Mouse (Mus musculus) heart, postnatal 14 days (tissue): ENCODE measurements around the gene Wdfy4. TPM values are rescaled to one million over a fixed set of nuclear protein-coding genes. Genes with fewer than 3 reads are reported as not detected.

Source experiments
- DNase-seq, 2 experiments: peaks; one replicate each; pipeline ENCODE4 v3.0.0; 2021 to 2022
- intact Hi-C: fragments of 180-260 bp; cut with DNase I; formaldehyde crosslinking; loops from one replicate; pipeline ENCODE4 v1.15.1; 2025
- total RNA-seq, 2 experiments: library from RNA; stranded (reverse); gene quantifications; 2 replicates each; pipeline ENCODE4 v1.2.3; 2021

Gene Wdfy4
- total RNA-seq, 2 experiments from 2014 or later: 2.3 to 3.1 TPM

- intact Hi-C loops: no loop called here
Observed at GRCm38 (mm10) chr14:33194241-33194640, 8.9 kb upstream of the Wdfy4 start.

GRCm38 (mm10) chr14:33193762-33194161 is 8.5 kb upstream of the Wdfy4 start:
- DNase-seq: no peak
- intact Hi-C loops: no loop called here

More at GRCm38 (mm10) chr14:33194241-33194640, 8.9 kb upstream of the Wdfy4 start:
- no peak for DNase-seq

DNA sequence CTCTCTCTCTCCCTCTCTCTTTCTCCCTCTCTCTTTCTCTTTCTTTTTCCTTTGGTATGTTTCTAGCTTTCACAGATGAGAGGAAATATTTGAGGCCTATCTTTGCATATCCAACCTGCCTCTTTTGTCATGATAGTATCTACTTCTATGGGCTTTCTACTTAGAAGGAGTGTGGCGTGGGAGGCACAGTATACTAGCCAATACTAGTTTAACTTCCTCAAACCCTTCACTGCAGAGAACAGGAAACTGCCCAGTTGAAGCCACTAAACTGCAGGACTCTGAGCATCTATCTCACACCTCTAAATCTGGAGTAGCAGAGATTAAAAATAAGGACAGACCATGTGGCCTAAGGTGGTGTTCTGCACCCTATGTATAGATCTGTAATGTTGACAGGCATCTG is 5.3 kb upstream of the Wdfy4 start:
- DNase-seq: no peak
- intact Hi-C loops: no loop called here

GRCm38 (mm10) chr14:33189849-33190423 is 4.6 kb upstream of the Wdfy4 start:
- intact Hi-C loops: no loop called here
- no peak for DNase-seq

DNA sequence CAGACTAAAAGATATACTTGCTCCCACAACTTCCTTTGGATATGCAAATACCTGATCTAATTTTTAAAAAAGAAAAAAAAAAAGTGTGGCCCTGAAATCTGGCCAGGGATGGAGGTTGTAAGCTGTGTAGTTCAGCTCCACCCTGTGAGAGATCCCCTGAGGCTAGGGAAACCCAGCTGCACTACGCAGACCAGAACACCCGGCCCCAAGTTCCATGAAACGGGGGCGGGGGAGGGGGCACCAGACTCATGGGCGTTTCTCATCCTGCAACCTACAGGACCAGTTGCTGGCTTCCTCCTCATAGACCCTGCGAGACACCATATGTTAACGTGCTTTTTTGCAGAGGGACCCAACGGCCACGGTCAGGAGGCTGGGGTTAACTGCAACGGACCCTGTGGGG is 3.9 kb upstream of the Wdfy4 start:
- no peak for DNase-seq
- intact Hi-C loops: no loop called here

GRCm38 (mm10) chr14:33187201-33187600 is 1.9 kb upstream of the Wdfy4 start:
- intact Hi-C loops: no loop called here
- no peak for DNase-seq

GRCm38 (mm10) chr14:33180102-33180501 is 5.2 kb downstream of the Wdfy4 start:
- intact Hi-C loops: no loop called here
- no peak for DNase-seq

- intact Hi-C loops: no loop called here
- peak; percentile 36 to 52 for DNase-seq
Observed at GRCm38 (mm10) chr14:33175059-33175821, 10.1 kb downstream of the Wdfy4 start.

DNA sequence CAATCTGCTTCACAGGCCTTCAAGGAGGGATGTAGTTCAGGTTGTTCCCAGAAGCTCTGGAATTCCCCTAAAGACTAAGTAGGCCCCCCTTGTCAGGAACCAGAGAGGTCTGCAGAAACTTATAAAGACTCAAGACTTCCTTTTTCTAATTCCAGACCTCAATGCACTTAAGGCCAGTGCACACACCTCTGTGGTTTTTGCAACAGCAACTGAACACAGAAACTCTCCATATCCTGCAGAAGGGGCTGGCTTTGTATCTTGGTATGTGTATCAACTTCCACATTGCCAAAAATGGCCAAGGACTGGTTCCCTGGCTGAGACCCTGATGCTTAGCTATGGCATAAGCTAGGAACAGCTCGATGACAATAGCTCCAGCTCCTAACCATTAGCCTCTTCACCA is 13.4 kb downstream of the Wdfy4 start:
- intact Hi-C loops: no loop called here
- DNase-seq: no peak

GRCm38 (mm10) chr14:33168750-33169149 is 16.6 kb downstream of the Wdfy4 start:
- intact Hi-C loops: no loop called here
- no peak for DNase-seq

DNA sequence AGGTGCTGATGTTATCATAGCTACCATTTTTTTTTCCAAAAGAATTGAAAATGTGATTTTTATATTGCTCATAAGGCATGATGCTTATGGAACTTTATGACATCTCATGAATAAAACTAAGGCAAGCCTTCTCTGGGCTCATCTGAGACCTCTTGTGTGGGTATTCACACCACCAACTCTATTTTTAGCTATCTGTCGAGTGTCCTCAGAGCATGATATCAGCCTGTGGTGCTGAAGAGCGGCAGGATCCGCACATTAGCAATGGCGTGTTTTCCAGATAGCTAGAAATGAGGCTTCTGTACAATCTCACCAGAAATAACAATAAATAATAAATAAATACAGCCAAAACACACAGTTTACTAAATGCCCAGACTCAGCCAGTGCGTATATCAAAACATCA is 23.1 kb downstream of the Wdfy4 start:
- intact Hi-C loops: no loop called here
- no peak for DNase-seq

DNA sequence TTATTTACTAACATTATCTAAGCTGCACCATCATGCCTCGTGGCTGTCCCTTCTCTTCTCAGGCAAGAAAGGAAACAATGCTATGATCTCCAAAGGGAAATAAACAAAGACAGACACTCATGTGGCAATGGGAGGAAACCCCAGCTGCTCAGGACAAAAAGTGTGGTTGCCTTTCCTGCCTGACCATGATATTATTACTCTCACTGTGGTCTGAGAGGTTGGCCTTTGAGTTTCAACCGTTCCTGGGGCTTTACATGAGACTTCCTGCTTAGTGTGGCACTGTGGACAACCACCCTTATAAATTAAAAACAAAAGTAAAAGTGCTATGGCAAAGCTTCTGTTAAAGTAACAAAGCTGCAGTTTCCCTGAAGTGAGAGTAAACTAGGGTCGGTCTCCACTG is 27.0 kb downstream of the Wdfy4 start:
- no peak for DNase-seq
- intact Hi-C loops: no loop called here

GRCm38 (mm10) chr14:33152941-33153340 is 32.4 kb downstream of the Wdfy4 start:
- peak; percentile 12 to 29 for DNase-seq
- intact Hi-C loops: no loop called here

DNA sequence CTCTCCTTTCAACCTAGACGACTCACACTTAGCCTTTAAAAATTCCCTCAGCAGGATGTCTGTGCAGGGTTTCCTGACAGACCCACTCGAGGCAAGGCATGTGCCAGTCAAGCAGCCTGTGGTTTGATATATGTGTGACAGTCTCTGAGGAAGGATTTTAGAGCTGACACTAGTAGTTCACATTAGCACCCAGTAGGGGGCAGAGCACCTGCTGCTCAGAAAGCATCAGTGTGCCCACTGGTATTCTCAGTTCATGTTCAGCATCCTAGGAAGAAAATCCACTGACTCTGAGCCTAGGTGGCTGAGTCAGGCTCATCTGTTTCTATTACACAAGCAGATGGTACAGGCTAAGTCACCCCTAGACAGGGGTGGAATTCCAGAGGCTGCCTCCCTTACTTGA is 39.0 kb downstream of the Wdfy4 start:
- peak in 1 of 2 experiments; percentile 17 for DNase-seq
- intact Hi-C loops: loop anchor here (1.0 kb wide), 1 partner anchor 59 kb away; no protein-coding TSS in a partner anchor

- DNase-seq: no peak
- intact Hi-C loops: no loop called here
Observed at GRCm38 (mm10) chr14:33136843-33137242, 48.5 kb downstream of the Wdfy4 start.

GRCm38 (mm10) chr14:33135170-33135569 is 50.1 kb downstream of the Wdfy4 start:
- DNase-seq: no peak
- intact Hi-C loops: no loop called here

GRCm38 (mm10) chr14:33131044-33131758 is 54.1 kb downstream of the Wdfy4 start:
- intact Hi-C loops: no loop called here
- no peak for DNase-seq

DNA sequence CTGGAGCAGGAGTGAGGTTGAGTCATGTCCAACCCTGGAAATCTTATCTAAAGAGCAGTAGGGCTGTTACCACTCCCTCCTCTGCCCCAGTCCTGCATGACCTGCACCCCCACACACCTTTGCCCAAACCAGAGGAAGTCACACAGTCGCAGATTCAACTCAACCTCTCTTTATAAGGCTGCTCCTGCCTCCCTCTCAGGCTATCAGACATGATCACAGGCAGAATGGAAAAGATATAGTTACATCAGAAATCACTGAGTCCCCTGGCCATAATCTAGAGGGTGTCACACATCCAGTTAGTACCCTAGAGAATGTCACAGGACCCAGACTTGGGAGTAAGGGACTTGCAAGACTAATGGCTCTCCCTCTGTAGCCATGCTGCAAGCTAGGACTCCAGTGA is 68.7 kb downstream of the Wdfy4 start:
- intact Hi-C loops: no loop called here
- no peak for DNase-seq

DNA sequence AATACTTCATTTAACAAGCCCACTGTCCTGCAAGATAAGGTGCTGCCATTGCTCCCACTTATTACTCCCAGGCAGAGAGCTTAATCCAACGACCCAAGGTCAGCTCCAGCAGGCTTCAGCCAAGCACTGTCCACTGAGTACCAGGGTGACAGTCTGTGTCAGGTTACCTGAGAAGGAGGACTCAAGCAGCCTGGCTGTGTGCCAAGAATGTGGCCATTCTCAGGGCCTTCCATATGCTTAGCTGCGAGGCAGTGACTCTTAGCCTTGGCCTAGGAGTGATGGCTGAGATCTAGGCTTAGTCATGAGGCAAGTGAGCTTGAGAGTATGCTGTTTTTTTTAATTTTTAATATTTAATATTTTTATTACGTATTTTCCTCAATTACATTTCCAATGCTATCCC is 80.5 kb downstream of the Wdfy4 start:
- intact Hi-C loops: no loop called here
- DNase-seq: no peak

- intact Hi-C loops: no loop called here
- DNase-seq: no peak
Observed at GRCm38 (mm10) chr14:33101609-33102008, 83.7 kb downstream of the Wdfy4 start.

- DNase-seq: no peak
- intact Hi-C loops: no loop called here
Observed at GRCm38 (mm10) chr14:33099926-33100325, 85.4 kb downstream of the Wdfy4 start.

- no peak for DNase-seq
- intact Hi-C loops: no loop called here
Observed at GRCm38 (mm10) chr14:33099111-33099510, 86.2 kb downstream of the Wdfy4 start.
